Mouse (Mus musculus) NIH3T3 (cell line): ENCODE measurements around the gene Mrm1.
A peak's percentile ranks its signal among the peaks of the same experiment; 100 is the strongest.
"Not testable (repeated sequence)": the region's sequence is repeated elsewhere in the genome, so short reads cannot be mapped to it uniquely, and the experiment has no call there.

Experiments
- DNase-seq: peaks from one replicate; pipeline ENCODE4 v3.0.0-alpha.2; 2012; ENCODE audit warnings: low read depth

The Mrm1 gene

GRCm38 (mm10) chr11:84818961-84819692 is at the start of gene Mrm1:
Gene Mrm1 (minus strand): TSS chr11:84819515.
- peak; percentile 97 for DNase-seq

GRCm38 (mm10) chr11:84868786-84869259 is 49.5 kb upstream of the Mrm1 start:
- DNase-seq: no peak

GRCm38 (mm10) chr11:84867586-84867985 is 48.3 kb upstream of the Mrm1 start:
- DNase-seq: no peak

- DNase-seq: no peak
These were observed 46.0 kb upstream of the Mrm1 start for GRCm38 (mm10) chr11:84865268-84865667.

- DNase-seq: no peak
These were observed 36.0 kb upstream of the Mrm1 start for GRCm38 (mm10) chr11:84855285-84855684.

- DNase-seq: peak; percentile 76
These were observed 28.3 kb upstream of the Mrm1 start for GRCm38 (mm10) chr11:84847475-84848090.

GRCm38 (mm10) chr11:84846741-84847474 is 27.6 kb upstream of the Mrm1 start:
- DNase-seq: no peak

- DNase-seq: no peak
These were observed 20.0 kb upstream of the Mrm1 start for GRCm38 (mm10) chr11:84839330-84839729.

- DNase-seq: not testable (repeated sequence)
These were observed 10.2 kb upstream of the Mrm1 start for GRCm38 (mm10) chr11:84829495-84829894.

- DNase-seq: peak; percentile 91
These were observed 9.4 kb upstream of the Mrm1 start, which contains the start of gene Dhrs11 for GRCm38 (mm10) chr11:84828516-84829399. Gene Dhrs11 (minus strand): TSS chr11:84828994.

- DNase-seq: no peak
These were observed 8.7 kb upstream of the Mrm1 start for GRCm38 (mm10) chr11:84827901-84828503.

GRCm38 (mm10) chr11:84827492-84827891 is 8.2 kb upstream of the Mrm1 start:
- no peak for DNase-seq

GRCm38 (mm10) chr11:84826185-84826584 is 6.9 kb upstream of the Mrm1 start:
- DNase-seq: peak; percentile 64

GRCm38 (mm10) chr11:84825261-84825807 is 6.0 kb upstream of the Mrm1 start:
- no peak for DNase-seq

GRCm38 (mm10) chr11:84823484-84823897 is 4.2 kb upstream of the Mrm1 start:
- DNase-seq: no peak

- DNase-seq: no peak
These were observed 3.2 kb upstream of the Mrm1 start for GRCm38 (mm10) chr11:84822487-84822886.

GRCm38 (mm10) chr11:84821131-84821770 is 1.9 kb upstream of the Mrm1 start:
- no peak for DNase-seq

GRCm38 (mm10) chr11:84818085-84818960 is 992 bp downstream of the Mrm1 start:
- peak; percentile 92 for DNase-seq

- DNase-seq: peak; percentile 58
These were observed 2.0 kb downstream of the Mrm1 start for GRCm38 (mm10) chr11:84817362-84817761.
